Mouse (Mus musculus): ENCODE measurements around the gene Myo1d. TPM values are rescaled to one million over a fixed set of nuclear protein-coding genes. Genes with fewer than 3 reads are reported as not detected.

Myo1d gene
- total RNA-seq, 2 experiments from 2014 or later = 2.7 to 4.2 TPM

Other genes starting within 250 kb of the Myo1d start
- gene Tmem98, start 30.1 kb upstream of the Myo1d start, total RNA-seq (2021) = under 1 TPM; 0.71 to 0.78 TPM
- not detected for gene Spaca3, start 78.3 kb upstream of the Myo1d start, total RNA-seq (2021)